Mouse (Mus musculus) brain, embryonic 14.5 days (tissue): ENCODE results near the gene Ndufb4.

Experiments
- CTCF ChIP-seq: fragments of 200-500 bp; IDR thresholded peaks from 2 replicates; pipeline ENCODE4 v1.5.1; 2012; ENCODE audit warnings: inconsistent platforms, mild to moderate bottlenecking, moderate library complexity, borderline replicate concordance; ENCODE audit not compliant: insufficient read depth, insufficient read length; ENCODE audit errors: extremely low read depth
- POLR2A ChIP-seq: fragments of 200-500 bp; IDR thresholded peaks from 2 replicates; pipeline ENCODE4 v1.6.1; 2012; ENCODE audit warnings: mild to moderate bottlenecking, inconsistent platforms, borderline replicate concordance; ENCODE audit not compliant: poor library complexity, insufficient read depth, insufficient read length, severe bottlenecking; ENCODE audit errors: extremely low read depth

- TF ChIP-seq CTCF = no peak
- TF ChIP-seq POLR2A = no peak
Observed at GRCm38 (mm10) chr16:37622403-37622802, 31.9 kb downstream of the Ndufb4 start.
